In the genomic region with DNA sequence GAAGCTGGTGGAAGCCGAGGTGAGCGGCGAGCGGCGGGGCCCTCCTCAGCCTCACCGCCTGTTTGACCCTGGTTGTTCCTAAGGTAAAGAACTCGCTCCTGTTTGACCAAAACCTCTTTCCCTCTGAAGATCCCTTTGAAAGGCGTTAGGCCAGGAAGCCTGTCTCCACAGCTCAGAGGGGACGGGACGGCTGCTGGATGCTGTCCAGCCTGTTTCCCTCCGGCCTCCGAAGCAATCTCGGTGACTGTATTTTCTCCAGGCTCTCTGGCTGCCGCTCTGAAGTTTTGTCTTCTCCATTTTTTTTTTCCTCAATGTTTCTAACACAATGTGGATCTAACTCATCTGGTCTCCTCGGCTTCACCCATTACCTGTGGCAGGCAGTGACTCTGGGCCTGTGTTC, we compare ENCODE assay signal across 26 mouse cellular contexts.
DNase-seq lines count a peak whose midpoint lies in the region; ATAC-seq and TF ChIP-seq lines count a peak whose summit lies in the region.
"Had no signal": no experiment of that assay in that cellular context is flagged by ENCODE, and none has a peak within 500 bp of the region (broad histone marks: within the 10 kb centered on the region; RNA-seq: fewer than 3 reads in every experiment).

No protein-coding gene starts in this region.

- no peak overlapping the region for H3K9ac ChIP-seq in kidney, postnatal 0 days (ENCODE audit: low read depth, low read length)
- no peak overlapping the region for H3K9ac ChIP-seq in kidney, embryonic 14.5 days (ENCODE audit: low read depth, low read length)
- H3K9ac ChIP-seq in kidney, embryonic 15.5 days: no peak overlapping the region
- no peak overlapping the region for H3K9ac ChIP-seq in midbrain, embryonic 14.5 days (replicated peaks; ENCODE audit: low read length)
- H3K9ac ChIP-seq: forebrain, embryonic 13.5 days; heart, embryonic 12.5 days; heart, embryonic 15.5 days; hindbrain, embryonic 13.5 days; intestine, embryonic 15.5 days had no signal

- no peak overlapping the region for H3K4me3 ChIP-seq in kidney, postnatal 0 days (replicated peaks; ENCODE audit: low read depth, low read length)
- no peak overlapping the region for H3K4me3 ChIP-seq in kidney, embryonic 14.5 days (ENCODE audit: low read length)
- H3K4me3 ChIP-seq in kidney, embryonic 15.5 days (replicated peaks): no peak overlapping the region
- H3K4me3 ChIP-seq in E14TG2a.4 (replicated peaks; ENCODE audit: low read length): peak overlapping the region; percentile 55
- no peak overlapping the region for H3K4me3 ChIP-seq in midbrain, embryonic 14.5 days (replicated peaks; ENCODE audit: low read depth, low read length)
- H3K4me3 ChIP-seq: forebrain, embryonic 10.5 days; forebrain, embryonic 13.5 days; heart, embryonic 12.5 days; heart, embryonic 15.5 days; hindbrain, embryonic 10.5 days; hindbrain, embryonic 13.5 days; intestine, embryonic 15.5 days had no signal

- no peaks in the 10 kb centered on the region for H3K9me3 ChIP-seq in kidney, postnatal 0 days (replicated peaks; ENCODE audit: low read length)
- H3K9me3 ChIP-seq in kidney, embryonic 14.5 days (ENCODE audit: control insufficient read depth, low read length): no peaks in the 10 kb centered on the region
- H3K9me3 ChIP-seq in kidney, embryonic 15.5 days (replicated peaks): no peaks in the 10 kb centered on the region
- H3K9me3 ChIP-seq in E14TG2a.4 (ENCODE audit: low read length): no peaks in the 10 kb centered on the region
- H3K9me3 ChIP-seq in midbrain, embryonic 14.5 days (ENCODE audit: control insufficient read depth, low read length): no peaks in the 10 kb centered on the region
- H3K9me3 ChIP-seq: forebrain, embryonic 10.5 days; forebrain, embryonic 13.5 days; heart, embryonic 12.5 days; heart, embryonic 15.5 days; hindbrain, embryonic 13.5 days; intestine, embryonic 15.5 days had no signal

- H3K36me3 ChIP-seq in kidney, postnatal 0 days (ENCODE audit: insufficient read depth, low read length): peaks cover 33% of the 10 kb centered on the region
- H3K36me3 ChIP-seq in kidney, embryonic 14.5 days (ENCODE audit: control insufficient read depth, insufficient read depth, low read length): peaks cover 58% of the 10 kb centered on the region
- H3K36me3 ChIP-seq in kidney, embryonic 15.5 days: peaks cover 87% of the 10 kb centered on the region
- peaks cover 85% of the 10 kb centered on the region for H3K36me3 ChIP-seq in E14TG2a.4 (ENCODE audit: insufficient read depth, low read length)
- peaks cover 22% of the 10 kb centered on the region; the same call in 1 of the 2 replicates for H3K36me3 ChIP-seq in midbrain, embryonic 14.5 days (ENCODE audit: control insufficient read depth, insufficient read depth, low read length)

- intact Hi-C loops in gastrocnemius, postnatal 14 days (cut with DNase I; ENCODE audit: low total_unique reads): no loop called here

- no peak for TF ChIP-seq CTCF in kidney, postnatal 0 days (IDR thresholded peaks at IDR 0.05; ENCODE audit: low read depth)
- no peak for TF ChIP-seq CTCF in E14TG2a.4 (conservative IDR thresholded peaks at IDR 0.05; ENCODE audit: low read length)

- H3K4me2 ChIP-seq in kidney, postnatal 0 days (ENCODE audit: low read length): no peak overlapping the region
- no peak overlapping the region for H3K4me2 ChIP-seq in kidney, embryonic 14.5 days (replicated peaks; ENCODE audit: low read depth, low read length)
- H3K4me2 ChIP-seq in kidney, embryonic 15.5 days: no peak overlapping the region
- H3K4me2 ChIP-seq in midbrain, embryonic 14.5 days (ENCODE audit: low read length): no peak overlapping the region
- H3K4me2 ChIP-seq: forebrain, embryonic 13.5 days; heart, embryonic 12.5 days; heart, embryonic 15.5 days; hindbrain, embryonic 13.5 days; intestine, embryonic 15.5 days had no signal

- H3K4me1 ChIP-seq in kidney, postnatal 0 days (replicated peaks; ENCODE audit: insufficient read depth, low read length): no peaks in the 10 kb centered on the region
- no peaks in the 10 kb centered on the region for H3K4me1 ChIP-seq in kidney, embryonic 14.5 days (ENCODE audit: control insufficient read depth, insufficient read depth, low read length)
- H3K4me1 ChIP-seq in kidney, embryonic 15.5 days: no peaks in the 10 kb centered on the region
- peaks cover 58% of the 10 kb centered on the region for H3K4me1 ChIP-seq in E14TG2a.4 (replicated peaks; ENCODE audit: low read depth, low read length)
- no peaks in the 10 kb centered on the region for H3K4me1 ChIP-seq in midbrain, embryonic 14.5 days (ENCODE audit: control insufficient read depth, insufficient read depth, low read length)
- H3K4me1 ChIP-seq: forebrain, embryonic 10.5 days; forebrain, embryonic 13.5 days; heart, embryonic 12.5 days; heart, embryonic 15.5 days; hindbrain, embryonic 10.5 days; hindbrain, embryonic 13.5 days; intestine, embryonic 15.5 days had no signal

- peak overlapping the region; percentile 64; the same call in 1 of the 2 replicates for H3K27ac ChIP-seq in kidney, postnatal 0 days
- H3K27ac ChIP-seq in kidney, embryonic 14.5 days (ENCODE audit: low read depth, low read length): no peak overlapping the region
- H3K27ac ChIP-seq in kidney, embryonic 15.5 days: no peak overlapping the region
- H3K27ac ChIP-seq in midbrain, embryonic 14.5 days (replicated peaks; ENCODE audit: low read depth, low read length): no peak overlapping the region
- H3K27ac ChIP-seq: forebrain, embryonic 10.5 days; forebrain, embryonic 13.5 days; heart, embryonic 15.5 days; hindbrain, embryonic 10.5 days; hindbrain, embryonic 13.5 days; intestine, embryonic 15.5 days had no signal

- DNase-seq in gastrocnemius, postnatal 14 days: peak; percentile 17
- no peak for DNase-seq in gastrocnemius, postnatal 25 days
- DNase-seq in kidney, postnatal 0 days (ENCODE audit: low spot score): peak; percentile 46
- peak; percentile 37 to 57 for DNase-seq in kidney, postnatal 4 days
- no peak for DNase-seq in midbrain, embryonic 14.5 days
- DNase-seq: adrenal gland, adult 8-10 months; B cell, adult 2 months; cerebellum, adult 18-20 months; cerebellum, adult 9-10 months; cerebellum, postnatal 14 days; gastrocnemius, postnatal 36 days; heart, adult 18-20 months had no signal

- no peak for ATAC-seq in kidney, postnatal 0 days (replicated peaks; ENCODE audit: low FRiP score, low read depth)
- ATAC-seq in kidney, embryonic 14.5 days (ENCODE audit: low FRiP score, low TSS enrichment): no peak
- ATAC-seq in kidney, embryonic 15.5 days (replicated peaks; ENCODE audit: low FRiP score): no peak
- no peak for ATAC-seq in midbrain, embryonic 14.5 days (ENCODE audit: low FRiP score, low TSS enrichment)
- ATAC-seq: activated CD4-positive, CD25-positive, alpha-beta regulatory T cell, adult 4 months; forebrain, embryonic 13.5 days; forebrain, embryonic 16.5 days; hindbrain, embryonic 16.5 days; intestine, embryonic 15.5 days had no signal

- no peaks in the 10 kb centered on the region for H3K27me3 ChIP-seq in kidney, postnatal 0 days (ENCODE audit: insufficient read depth, low read length)
- H3K27me3 ChIP-seq in kidney, embryonic 14.5 days (ENCODE audit: control insufficient read depth, insufficient read depth, low read length): no peaks in the 10 kb centered on the region
- no peaks in the 10 kb centered on the region for H3K27me3 ChIP-seq in kidney, embryonic 15.5 days
- no peaks in the 10 kb centered on the region for H3K27me3 ChIP-seq in E14TG2a.4 (ENCODE audit: insufficient read depth, low read length)
- no peaks in the 10 kb centered on the region for H3K27me3 ChIP-seq in midbrain, embryonic 14.5 days (ENCODE audit: control insufficient read depth, insufficient read depth, low read length)
- H3K27me3 ChIP-seq: CH12.LX; forebrain, embryonic 13.5 days; heart, embryonic 12.5 days; heart, embryonic 15.5 days; hindbrain, embryonic 13.5 days; intestine, embryonic 15.5 days had no signal

- WGBS in kidney, postnatal 0 days: 69% methylated on average over 15 of the region's 15 CpGs
- 82% methylated on average over 14 of the region's 15 CpGs for WGBS in kidney, embryonic 14.5 days
- WGBS in kidney, embryonic 15.5 days: 83% methylated on average over 15 of the region's 15 CpGs
- WGBS in midbrain, embryonic 14.5 days: 92% methylated on average over 15 of the region's 15 CpGs

Comparison
In these comparisons a context has a peak if more than half of its experiments do, and no peak if none do; other contexts are left out.
1. DNase-seq: peak in gastrocnemius, postnatal 14 days (single experiment), kidney, postnatal 0 days (single experiment) and kidney, postnatal 4 days (2 of 2); none in gastrocnemius, postnatal 25 days (single experiment) and midbrain, embryonic 14.5 days (single experiment).